Mouse (Mus musculus) kidney, postnatal 4 days (tissue): ENCODE results near the gene Oxct2a.
"Not testable (repeated sequence)": the region's sequence is repeated elsewhere in the genome, so short reads cannot be mapped to it uniquely, and the experiment has no call there.

Experiments
- DNase-seq, 2 experiments: peaks; one replicate each; pipeline ENCODE4 v3.0.0; 2021; ENCODE audit warnings: mixed read lengths in 2 of 2

The Oxct2a gene

GRCm38 (mm10) chr4:123323534-123323933 lies at the start of gene Oxct2a:
TSS of gene Oxct2a (minus strand) at chr4:123323634.
- peak in 1 of 2 experiments; percentile 21 for DNase-seq

- DNase-seq, result no peak
Measured at GRCm38 (mm10) chr4:123363555-123363954, 40.1 kb upstream of the Oxct2a start.

GRCm38 (mm10) chr4:123360771-123361170 lies 37.3 kb upstream of the Oxct2a start:
- DNase-seq, result no peak

- DNase-seq, result no peak
Measured at GRCm38 (mm10) chr4:123358613-123359012, 35.2 kb upstream of the Oxct2a start.

GRCm38 (mm10) chr4:123355941-123356340 lies 32.5 kb upstream of the Oxct2a start:
- no peak for DNase-seq

- DNase-seq, result no peak
Measured at GRCm38 (mm10) chr4:123353271-123353877, 29.9 kb upstream of the Oxct2a start.

GRCm38 (mm10) chr4:123343471-123343789 lies 20.0 kb upstream of the Oxct2a start:
- no peak for DNase-seq

- peak; percentile 82 to 89 for DNase-seq
Measured at GRCm38 (mm10) chr4:123342642-123343470, 19.4 kb upstream of the Oxct2a start, which contains the start of gene Bmp8a. TSS of gene Bmp8a (minus strand) at chr4:123343252.

- no peak for DNase-seq
Measured at GRCm38 (mm10) chr4:123342091-123342641, 18.7 kb upstream of the Oxct2a start.

GRCm38 (mm10) chr4:123340232-123340631 lies 16.8 kb upstream of the Oxct2a start:
- DNase-seq, result no peak

GRCm38 (mm10) chr4:123337693-123338092 lies 14.3 kb upstream of the Oxct2a start:
- peak; percentile 30 to 34 for DNase-seq

GRCm38 (mm10) chr4:123335796-123336585 lies 12.6 kb upstream of the Oxct2a start:
- no peak for DNase-seq

GRCm38 (mm10) chr4:123335244-123335643 lies 11.8 kb upstream of the Oxct2a start:
- DNase-seq, result not testable (repeated sequence)

GRCm38 (mm10) chr4:123334177-123334576 lies 10.7 kb upstream of the Oxct2a start:
- DNase-seq, result no peak

GRCm38 (mm10) chr4:123333151-123333550 lies 9.7 kb upstream of the Oxct2a start:
- DNase-seq, result no peak

GRCm38 (mm10) chr4:123331961-123332360 lies 8.5 kb upstream of the Oxct2a start:
- DNase-seq, result not testable (repeated sequence)

GRCm38 (mm10) chr4:123331326-123331725 lies 7.9 kb upstream of the Oxct2a start:
- DNase-seq, result no peak

GRCm38 (mm10) chr4:123328946-123329345 lies 5.5 kb upstream of the Oxct2a start:
- no peak for DNase-seq

- DNase-seq, result no peak
Measured at GRCm38 (mm10) chr4:123327630-123328029, 4.2 kb upstream of the Oxct2a start.

- no peak for DNase-seq
Measured at GRCm38 (mm10) chr4:123326087-123326486, 2.7 kb upstream of the Oxct2a start.

GRCm38 (mm10) chr4:123322910-123323309 lies 524 bp downstream of the Oxct2a start:
- DNase-seq, result peak; percentile 22 to 29

GRCm38 (mm10) chr4:123314497-123314896 lies 8.9 kb downstream of the Oxct2a start:
- DNase-seq, result no peak

- no peak for DNase-seq
Measured at GRCm38 (mm10) chr4:123313010-123313409, 10.4 kb downstream of the Oxct2a start.
